Mouse (Mus musculus) bone marrow, adult 2 months (tissue): Measurements from ENCODE around the gene Zfr. TPM values are rescaled to one million over a fixed set of nuclear protein-coding genes. Genes with fewer than 3 reads are reported as not detected.

Experiments
- H3K27ac ChIP-seq: fragments of 200-500 bp; 2 replicates; pipeline ENCODE4 v1.5.1; 2012; ENCODE audit warnings: low read depth, mild to moderate bottlenecking, control low read depth, inconsistent platforms, low read length; ENCODE audit not compliant: control insufficient read depth, poor library complexity, insufficient read depth
- H3K4me1 ChIP-seq: fragments of 200-500 bp; 2 replicates; pipeline ENCODE4 v1.6.1; 2011; ENCODE audit warnings: low read length; ENCODE audit not compliant: control insufficient read depth, insufficient read depth
- H3K4me3 ChIP-seq: fragments of 200-500 bp; replicated peaks from 2 replicates; pipeline ENCODE3; 2011; ENCODE audit warnings: mild to moderate bottlenecking, low read depth, low read length, control low read depth; ENCODE audit not compliant: control insufficient read depth
- CTCF ChIP-seq: fragments of 200-500 bp; IDR thresholded peaks from 2 replicates; pipeline ENCODE4 v1.5.1; 2011; ENCODE audit warnings: low read length, control low read depth; ENCODE audit not compliant: control insufficient read depth, insufficient read depth
- POLR2A ChIP-seq: fragments of 200-500 bp; IDR thresholded peaks from 2 replicates; pipeline ENCODE4 v1.6.1; 2011; ENCODE audit warnings: low read depth, mild to moderate bottlenecking, control low read depth, low read length, borderline replicate concordance; ENCODE audit not compliant: control insufficient read depth
- WGBS: fragments of 180-500 bp; shearing (Covaris S2); methylation state at CpG from one replicate; pipeline ENCODE4 v1.1.7; 2018; 5-methylcytosine and 5-hydroxymethylcytosine counted together
- polyA plus RNA-seq: library from polyadenylated mRNA; stranded (reverse); fragments of >200 nt; gene quantifications from 2 replicates; pipeline ENCODE4 v1.2.4, GENCODE M21; 2011; ENCODE audit warnings: low replicate concordance; ENCODE audit not compliant: missing spikeins, insufficient read depth, insufficient read length

Gene Zfr
- polyA plus RNA-seq, 1 experiment: 57.5 TPM

GRCm38 (mm10) chr15:12221131-12221530, 103.5 kb downstream of the Zfr start:
- Histone ChIP-seq H3K4me1 (peaks cover 6% of the 10 kb centered on the region; the same call in 1 of the 2 replicates), H3K4me3 (no peak overlapping the region), H3K27ac (no peak overlapping the region)
- TF ChIP-seq POLR2A (no peak), CTCF (no peak)
- 94% methylated on average over 13 of the region's 13 CpGs for WGBS

DNA sequence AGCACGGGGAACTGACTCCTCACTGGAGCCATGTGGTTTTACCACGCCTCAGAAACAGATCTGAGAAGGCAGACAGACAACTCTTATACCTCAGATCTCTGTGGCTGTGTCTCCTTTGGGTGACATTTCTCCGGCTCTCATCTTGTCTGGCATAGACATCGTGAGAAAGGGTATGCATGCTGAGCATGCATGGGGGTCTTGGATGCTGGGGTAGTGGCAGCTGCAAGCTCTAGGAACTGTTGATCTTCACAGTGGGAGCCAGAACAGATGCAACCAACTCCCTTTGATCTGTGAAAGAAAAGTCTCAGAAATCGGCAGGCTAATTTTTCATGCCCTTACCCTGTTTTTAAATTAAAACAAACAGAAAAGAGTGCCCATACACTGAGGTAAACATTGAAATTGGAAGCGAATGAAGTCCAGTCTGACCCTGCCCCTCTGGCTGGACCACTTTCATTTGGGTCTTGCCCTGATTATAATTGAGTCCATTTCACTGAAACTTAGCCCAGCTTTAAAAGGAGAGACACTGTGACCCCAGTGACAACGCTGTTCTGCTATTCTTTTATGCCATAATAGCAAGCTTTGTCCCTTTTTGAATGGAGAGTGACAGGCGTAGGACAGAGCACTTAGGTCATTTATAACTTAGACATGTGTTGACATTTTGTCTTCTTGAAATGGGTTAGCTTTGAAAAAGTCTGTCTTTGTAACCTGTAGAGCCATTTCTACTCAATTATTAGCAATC, 105.1 kb downstream of the Zfr start:
- peaks cover 2% of the 10 kb centered on the region; the same call in 1 of the 2 replicates for H3K4me1 ChIP-seq

GRCm38 (mm10) chr15:12223393-12223792, 105.8 kb downstream of the Zfr start:
- TF ChIP-seq POLR2A: no peak
- no peak for TF ChIP-seq CTCF
- H3K27ac ChIP-seq: no peak overlapping the region
- 86% methylated on average over 6 of the region's 6 CpGs for WGBS
- H3K4me1 ChIP-seq: peaks cover 2% of the 10 kb centered on the region; the same call in 1 of the 2 replicates
- H3K4me3 ChIP-seq: no peak overlapping the region

More for the DNA sequence above, 105.1 kb downstream of the Zfr start:
- Histone ChIP-seq H3K27ac (no peak overlapping the region), H3K4me3 (no peak overlapping the region)
- 64% methylated on average over 8 of the region's 8 CpGs for WGBS
- TF ChIP-seq POLR2A (no peak), CTCF (no peak)

GRCm38 (mm10) chr15:12224239-12224638, 106.6 kb downstream of the Zfr start:
- Histone ChIP-seq H3K4me3 (no peak overlapping the region), H3K27ac (no peak overlapping the region), H3K4me1 (peaks cover 2% of the 10 kb centered on the region; the same call in 1 of the 2 replicates)
- WGBS: 82% methylated on average over 2 of the region's 2 CpGs
- TF ChIP-seq POLR2A (no peak), CTCF (no peak)

DNA sequence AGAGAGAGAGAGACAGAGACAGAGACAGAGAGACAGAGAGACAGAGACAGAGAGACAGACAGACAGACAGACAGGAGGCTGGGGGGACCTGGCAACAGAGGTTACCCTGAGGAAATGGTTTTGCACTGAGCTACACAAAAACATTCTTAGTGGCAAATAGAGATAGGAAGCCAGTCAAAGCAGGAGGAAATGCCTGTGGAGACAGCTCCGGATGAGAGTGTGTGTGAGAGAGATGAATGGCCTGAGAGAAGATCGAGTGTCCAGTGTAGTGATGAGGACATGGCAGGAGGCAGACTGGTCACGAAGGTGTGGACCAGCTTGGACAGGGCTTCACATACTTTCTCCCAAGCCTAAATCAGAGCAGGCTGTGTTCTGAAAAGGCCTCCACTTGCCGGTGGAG, 107.4 kb downstream of the Zfr start:
- 21% methylated on average over 4 of the region's 4 CpGs for WGBS
- no peak for TF ChIP-seq CTCF
- TF ChIP-seq POLR2A: no peak
- H3K4me1 ChIP-seq: peaks cover 2% of the 10 kb centered on the region
- no peak overlapping the region for H3K4me3 ChIP-seq
- no peak overlapping the region for H3K27ac ChIP-seq

DNA sequence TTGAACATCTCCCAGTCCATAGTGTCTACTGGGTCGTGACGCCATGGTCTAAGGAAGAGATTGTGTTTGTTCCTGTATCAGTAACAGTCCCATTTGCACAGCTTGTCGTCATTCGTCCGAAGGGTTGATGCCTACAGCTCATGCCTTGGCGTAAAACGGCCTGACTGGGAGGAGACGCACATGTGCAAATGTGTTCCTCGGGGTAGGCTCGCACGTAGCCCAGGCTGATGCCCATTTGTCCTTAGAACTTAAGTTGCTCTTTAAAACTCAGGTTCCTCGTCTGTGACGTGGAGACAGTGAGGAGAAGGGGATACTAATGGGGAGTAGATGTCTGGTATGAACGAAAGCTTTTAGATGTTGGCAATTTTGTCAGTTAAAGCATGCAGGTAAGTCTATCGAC, 109.3 kb downstream of the Zfr start:
- peaks cover 2% of the 10 kb centered on the region for H3K4me1 ChIP-seq
- WGBS: 91% methylated on average over 15 of the region's 15 CpGs
- H3K4me3 ChIP-seq: no peak overlapping the region
- TF ChIP-seq CTCF (no peak), POLR2A (no peak)
- H3K27ac ChIP-seq: no peak overlapping the region

DNA sequence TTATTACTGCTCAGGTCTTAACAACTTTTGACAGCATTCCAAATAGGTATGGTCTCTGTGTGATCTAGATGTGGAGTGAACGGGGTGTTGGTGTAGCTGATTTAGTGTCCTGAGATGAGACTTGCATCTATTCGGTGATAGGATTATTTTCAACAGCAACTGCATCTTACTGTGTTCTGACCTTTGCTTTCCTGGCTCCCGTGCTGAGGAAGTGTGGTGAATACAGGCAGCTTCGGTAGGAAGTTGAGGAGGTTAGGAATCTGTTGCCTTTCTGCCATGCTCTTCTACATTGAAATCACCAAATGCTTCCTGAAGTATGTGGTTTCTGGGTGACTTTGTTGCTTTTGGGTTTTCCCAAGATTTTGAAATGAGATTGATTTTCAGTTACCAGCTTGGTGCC, 109.7 kb downstream of the Zfr start:
- no peak overlapping the region for H3K4me3 ChIP-seq
- H3K27ac ChIP-seq: no peak overlapping the region
- 44% methylated on average over 4 of the region's 4 CpGs for WGBS
- TF ChIP-seq POLR2A (no peak), CTCF (no peak)
- H3K4me1 ChIP-seq: peaks cover 2% of the 10 kb centered on the region

- whole genome bisulfite sequencing: 82% methylated on average over 10 of the region's 10 CpGs
- Histone ChIP-seq H3K27ac (no peak overlapping the region), H3K4me3 (no peak overlapping the region), H3K4me1 (peaks cover 2% of the 10 kb centered on the region)
- TF ChIP-seq CTCF (no peak), POLR2A (no peak)
Measured at GRCm38 (mm10) chr15:12229603-12230242, 112.1 kb downstream of the Zfr start.
